Mouse (Mus musculus): Measurements from ENCODE around the gene Olfr458.

DNA sequence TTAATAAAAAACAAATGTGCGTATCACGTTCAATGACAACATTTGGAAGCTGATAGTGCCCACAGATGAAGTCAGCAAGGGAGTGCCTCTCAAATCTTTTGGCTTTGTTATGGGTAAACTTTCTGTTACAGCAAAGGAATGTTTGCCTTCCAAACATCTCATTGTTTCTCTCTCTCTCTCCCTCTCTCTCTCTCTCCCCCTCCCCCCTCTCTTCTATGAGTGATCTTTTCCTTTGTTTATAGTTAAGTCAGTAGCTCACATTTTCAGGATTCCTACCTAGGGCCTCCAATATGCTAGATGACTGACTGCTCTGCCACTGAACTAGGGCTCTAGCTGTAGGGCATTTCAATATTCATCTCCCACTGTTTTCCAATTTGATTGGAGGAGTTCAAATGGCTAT, 20.5 kb downstream of the Olfr458 start:
- TF ChIP-seq CTCF (IDR thresholded peaks at IDR 0.05; ENCODE audit: extremely low read depth, insufficient read depth, insufficient read length, insufficient replicate concordance) (no peak), POLR2A (IDR thresholded peaks at IDR 0.05; ENCODE audit: low read depth, low read length) (no peak)

Data from spleen, adult 2 months (tissue).